Mouse (Mus musculus): ENCODE data around the gene Heyl. TPM values are rescaled to one million over a fixed set of nuclear protein-coding genes. Genes with fewer than 3 reads are reported as not detected.

Heyl gene
- total and polyA plus RNA-seq, 2 experiments from 2014 or later, result 9.0 to 12.3 TPM

DNA sequence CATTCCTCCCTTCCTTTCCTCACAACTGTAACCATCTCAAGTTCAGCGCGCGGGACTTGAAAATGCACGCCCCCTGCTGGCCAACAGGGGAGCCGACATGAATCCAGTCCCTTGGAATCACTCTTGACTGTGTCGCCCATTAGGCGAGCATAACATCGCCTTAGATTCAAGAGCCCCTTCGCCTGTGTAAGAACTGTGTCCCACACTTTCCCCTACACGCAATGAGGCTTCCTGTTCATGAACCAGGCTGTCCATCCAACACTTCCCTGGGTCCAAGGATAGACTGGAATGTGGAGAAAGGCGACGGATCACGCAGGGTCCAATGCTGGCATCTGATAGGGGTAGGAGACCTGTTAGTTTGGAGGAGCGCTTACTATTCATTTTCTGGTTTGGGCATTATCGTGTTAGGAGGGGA, 32.6 kb upstream of the Heyl start:
- 3% methylated on average over 15 of the region's 15 CpGs for WGBS
- peak; percentile 85 for TF ChIP-seq CTCF (IDR thresholded peaks at IDR 0.05; ENCODE audit: low read depth)
- no peak for TF ChIP-seq EP300 (IDR thresholded peaks at IDR 0.05; ENCODE audit: low read depth)
- Histone ChIP-seq H3K4me1 (ENCODE audit: control insufficient read depth, insufficient read depth) (peaks cover 23% of the 10 kb centered on the region; the same call in 1 of the 2 replicates), H3K9ac (replicated peaks; ENCODE audit: low read depth, low read length) (peak overlapping the region; percentile 61), H3K9me3 (replicated peaks; ENCODE audit: control insufficient read depth, low read length) (no peaks in the 10 kb centered on the region), H3K4me3 (ENCODE audit: low read depth, low read length) (peak overlapping the region; percentile 44), H3K27me3 (ENCODE audit: control insufficient read depth, insufficient read depth, low read length) (peaks cover 3% of the 10 kb centered on the region; the same call in 1 of the 2 replicates), H3K36me3 (replicated peaks; ENCODE audit: control insufficient read depth, insufficient read depth, low read length) (no peaks in the 10 kb centered on the region), H3K4me2 (ENCODE audit: low read depth, low read length) (peak overlapping the region; percentile 73), H3K27ac (ENCODE audit: low read depth) (peak overlapping the region; percentile 87)
- DNase-seq (ENCODE audit: low spot score), result peak; percentile 71
- ATAC-seq (ENCODE audit: insufficient read depth, low read depth), result peak; percentile 58

DNA sequence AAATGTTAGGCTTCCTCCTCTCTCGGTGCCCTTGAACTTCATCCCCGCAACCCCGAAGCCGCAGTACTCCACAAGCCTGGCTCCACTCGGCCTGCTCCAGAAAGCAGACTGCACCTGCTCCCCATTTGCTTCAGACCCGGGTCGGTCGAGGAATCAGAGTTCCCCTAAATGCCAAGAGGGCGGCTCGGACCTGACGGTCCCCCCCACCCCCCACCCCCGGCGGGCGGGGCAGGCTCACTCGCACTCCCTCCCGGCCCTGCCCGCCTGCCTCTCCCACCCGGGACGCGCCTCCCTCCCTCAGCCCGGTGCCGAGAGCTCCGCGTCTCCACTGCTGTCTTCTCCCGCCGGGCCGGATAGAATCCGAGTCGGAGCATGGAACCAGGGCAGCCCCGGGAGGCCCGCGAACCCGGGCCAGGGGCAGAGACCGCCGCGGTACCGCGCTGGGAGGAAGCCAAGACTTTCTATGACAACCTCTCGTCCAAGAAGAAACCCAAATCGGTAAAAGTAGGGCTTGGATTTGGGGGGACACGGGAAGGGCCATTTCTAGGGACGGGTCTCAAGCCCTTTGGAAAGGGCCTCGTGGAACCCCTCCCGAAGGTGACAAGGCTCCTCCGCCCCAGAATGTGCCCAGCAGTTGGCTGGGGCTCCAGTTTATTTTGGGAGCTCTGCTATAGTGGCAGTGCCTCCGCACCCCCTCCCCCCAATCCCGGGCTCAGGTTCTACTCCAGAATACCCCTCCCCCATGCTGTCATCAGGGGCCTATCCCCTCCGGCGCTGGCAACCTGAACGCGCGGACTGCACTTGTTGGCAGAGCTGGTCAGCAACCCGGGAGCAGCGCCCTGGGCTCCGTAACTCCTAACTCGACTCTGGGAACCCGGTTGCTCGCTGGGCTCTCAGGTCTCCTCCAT, 31.9 kb upstream of the Heyl start, which contains the start of gene Nt5c1a:
Gene Nt5c1a, plus strand, starts transcription at position 319 of the 908 bp plus-strand sequence.
- H3K27ac ChIP-seq (ENCODE audit: low read depth), result peak within 1 kb of the TSS; percentile 87
- peak within 1 kb of the TSS; percentile 61 for H3K9ac ChIP-seq (replicated peaks; ENCODE audit: low read depth, low read length)
- peak; percentile 89 for ATAC-seq (ENCODE audit: insufficient read depth, low read depth)
- peaks cover 21% of the 10 kb centered on the region; the same call in 1 of the 2 replicates for H3K4me1 ChIP-seq (ENCODE audit: control insufficient read depth, insufficient read depth)
- WGBS, result 2% methylated on average over 58 of the region's 58 CpGs
- H3K4me2 ChIP-seq (ENCODE audit: low read depth, low read length), result peak within 1 kb of the TSS; percentile 73
- H3K36me3 ChIP-seq (replicated peaks; ENCODE audit: control insufficient read depth, insufficient read depth, low read length), result no peaks in the 10 kb centered on the region
- H3K27me3 ChIP-seq (ENCODE audit: control insufficient read depth, insufficient read depth, low read length), result peaks cover 3% of the 10 kb centered on the region; the same call in 1 of the 2 replicates
- no peaks in the 10 kb centered on the region for H3K9me3 ChIP-seq (replicated peaks; ENCODE audit: control insufficient read depth, low read length)
- peak; percentile 65 for DNase-seq (ENCODE audit: low spot score)
- TF ChIP-seq EP300 (IDR thresholded peaks at IDR 0.05; ENCODE audit: low read depth) (no peak), CTCF (IDR thresholded peaks at IDR 0.05; ENCODE audit: low read depth) (no peak)
- peak within 1 kb of the TSS; percentile 44 for H3K4me3 ChIP-seq (ENCODE audit: low read depth, low read length)

DNA sequence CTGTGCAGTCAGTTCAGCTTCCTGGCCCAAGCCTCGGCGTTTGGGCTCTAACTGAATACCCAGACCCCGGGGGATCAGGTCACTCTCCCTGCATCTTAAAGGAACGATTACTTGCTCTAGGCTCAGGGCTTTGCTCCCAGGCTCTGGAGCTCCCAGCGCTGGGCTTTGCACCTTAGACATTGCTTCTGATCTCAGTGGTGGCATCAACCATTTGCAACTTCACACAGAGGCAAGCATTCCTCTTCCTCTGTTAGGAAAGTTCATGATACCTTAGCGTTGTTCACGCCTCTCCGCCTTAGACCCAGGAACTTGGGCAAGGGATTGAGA, 31.3 kb upstream of the Heyl start:
- H3K36me3 ChIP-seq (replicated peaks; ENCODE audit: control insufficient read depth, insufficient read depth, low read length), result no peaks in the 10 kb centered on the region
- peak overlapping the region; percentile 44 for H3K4me3 ChIP-seq (ENCODE audit: low read depth, low read length)
- peak overlapping the region; percentile 87 for H3K27ac ChIP-seq (ENCODE audit: low read depth)
- WGBS, result 19% methylated on average over 8 of the region's 8 CpGs
- no peaks in the 10 kb centered on the region for H3K9me3 ChIP-seq (replicated peaks; ENCODE audit: control insufficient read depth, low read length)
- ATAC-seq (ENCODE audit: insufficient read depth, low read depth), result no peak
- 0 out of 2 replicates have a peak overlapping the region, but pooled peaks have one; percentile 61 for H3K9ac ChIP-seq (replicated peaks; ENCODE audit: low read depth, low read length)
- peak overlapping the region; percentile 73 for H3K4me2 ChIP-seq (ENCODE audit: low read depth, low read length)
- TF ChIP-seq CTCF (IDR thresholded peaks at IDR 0.05; ENCODE audit: low read depth) (no peak), EP300 (IDR thresholded peaks at IDR 0.05; ENCODE audit: low read depth) (no peak)
- no peak for DNase-seq (ENCODE audit: low spot score)
- H3K27me3 ChIP-seq (ENCODE audit: control insufficient read depth, insufficient read depth, low read length), result peaks cover 7% of the 10 kb centered on the region; the same call in 1 of the 2 replicates
- H3K4me1 ChIP-seq (ENCODE audit: control insufficient read depth, insufficient read depth), result peaks cover 17% of the 10 kb centered on the region; the same call in 1 of the 2 replicates

GRCm38 (mm10) chr4:123207337-123207736, 26.0 kb upstream of the Heyl start:
- H3K9me3 ChIP-seq (replicated peaks; ENCODE audit: control insufficient read depth, low read length), result no peaks in the 10 kb centered on the region
- WGBS, result 55% methylated on average over 5 of the region's 5 CpGs
- H3K4me1 ChIP-seq (ENCODE audit: control insufficient read depth, insufficient read depth), result peaks cover 12% of the 10 kb centered on the region; the same call in 1 of the 2 replicates
- no peak overlapping the region for H3K27ac ChIP-seq (ENCODE audit: low read depth)
- no peak for DNase-seq (ENCODE audit: low spot score)
- H3K9ac ChIP-seq (replicated peaks; ENCODE audit: low read depth, low read length), result no peak overlapping the region
- no peaks in the 10 kb centered on the region for H3K36me3 ChIP-seq (replicated peaks; ENCODE audit: control insufficient read depth, insufficient read depth, low read length)
- no peak overlapping the region for H3K4me2 ChIP-seq (ENCODE audit: low read depth, low read length)
- peaks cover 7% of the 10 kb centered on the region; the same call in 1 of the 2 replicates for H3K27me3 ChIP-seq (ENCODE audit: control insufficient read depth, insufficient read depth, low read length)
- ATAC-seq (ENCODE audit: insufficient read depth, low read depth), result no peak
- no peak overlapping the region for H3K4me3 ChIP-seq (ENCODE audit: low read depth, low read length)
- TF ChIP-seq EP300 (IDR thresholded peaks at IDR 0.05; ENCODE audit: low read depth), result no peak
- TF ChIP-seq CTCF (IDR thresholded peaks at IDR 0.05; ENCODE audit: low read depth), result no peak

DNA sequence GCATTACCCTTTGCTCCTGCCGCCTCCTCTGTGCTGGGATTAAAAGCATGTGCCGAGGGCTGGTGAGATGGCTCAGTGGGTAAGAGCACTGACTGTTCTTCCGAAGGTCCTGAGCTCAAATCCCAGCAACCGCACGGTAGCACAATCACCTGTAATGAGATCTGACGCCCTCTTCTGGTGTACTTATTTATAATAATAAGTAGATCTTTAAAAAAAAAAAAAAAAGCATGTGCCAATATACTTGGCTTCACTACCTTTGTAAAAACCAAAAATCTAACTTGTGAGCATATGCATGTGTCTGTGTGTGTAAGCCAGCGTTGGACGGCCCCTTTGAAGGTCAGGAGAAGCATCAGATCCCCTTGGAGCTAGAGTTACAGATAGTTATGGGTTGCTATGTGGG, 22.4 kb upstream of the Heyl start:
- H3K4me1 ChIP-seq (ENCODE audit: control insufficient read depth, insufficient read depth), result no peaks in the 10 kb centered on the region
- no peaks in the 10 kb centered on the region for H3K9me3 ChIP-seq (replicated peaks; ENCODE audit: control insufficient read depth, low read length)
- H3K4me3 ChIP-seq (ENCODE audit: low read depth, low read length), result no peak overlapping the region
- DNase-seq (ENCODE audit: low spot score) (no peak), ATAC-seq (ENCODE audit: insufficient read depth, low read depth) (no peak)
- H3K27ac ChIP-seq (ENCODE audit: low read depth), result no peak overlapping the region
- H3K9ac ChIP-seq (replicated peaks; ENCODE audit: low read depth, low read length), result no peak overlapping the region
- no peak overlapping the region for H3K4me2 ChIP-seq (ENCODE audit: low read depth, low read length)
- peaks cover 7% of the 10 kb centered on the region; the same call in 1 of the 2 replicates for H3K27me3 ChIP-seq (ENCODE audit: control insufficient read depth, insufficient read depth, low read length)
- TF ChIP-seq EP300 (IDR thresholded peaks at IDR 0.05; ENCODE audit: low read depth), result no peak
- no peak for TF ChIP-seq CTCF (IDR thresholded peaks at IDR 0.05; ENCODE audit: low read depth)
- no peaks in the 10 kb centered on the region for H3K36me3 ChIP-seq (replicated peaks; ENCODE audit: control insufficient read depth, insufficient read depth, low read length)
- WGBS, result 66% methylated on average over 8 of the region's 8 CpGs

Data from heart, postnatal 0 days (tissue).